Mouse (Mus musculus) neural tube, embryonic 13.5 days (tissue): ENCODE data around the gene Apba3. TPM values are rescaled to one million over a fixed set of nuclear protein-coding genes. Genes with fewer than 3 reads are reported as not detected.

Source experiments
- ATAC-seq: fragments of 200-750 bp; cut with Nextera tagmentation; 2 replicates; pipeline ENCODE4 v1.8.0; 2017; ENCODE audit warnings: low read depth, mild to moderate bottlenecking, moderate TSS enrichment, moderate library complexity
- H3K27ac ChIP-seq: fragments of 300-500 bp; sonication (generic); replicated peaks from 2 replicates; pipeline ENCODE4 v1.5.1; 2015; ENCODE audit warnings: moderate library complexity, mild to moderate bottlenecking, inconsistent platforms
- H3K27me3 ChIP-seq: fragments of 300-500 bp; sonication (generic); 2 replicates; pipeline ENCODE4 v1.6.1; 2015; ENCODE audit warnings: mild to moderate bottlenecking, inconsistent platforms
- H3K36me3 ChIP-seq: fragments of 300-500 bp; sonication (generic); 2 replicates; pipeline ENCODE4 v1.6.1; 2015; ENCODE audit warnings: mild to moderate bottlenecking, inconsistent platforms
- H3K4me1 ChIP-seq: fragments of 300-500 bp; sonication (generic); replicated peaks from 2 replicates; pipeline ENCODE4 v1.6.1; 2015; ENCODE audit warnings: inconsistent platforms
- H3K4me2 ChIP-seq: fragments of 300-500 bp; sonication (generic); 2 replicates; pipeline ENCODE4 v1.6.1; 2015; ENCODE audit warnings: inconsistent platforms, mild to moderate bottlenecking, moderate library complexity
- H3K4me3 ChIP-seq: fragments of 300-500 bp; sonication (generic); 2 replicates; pipeline ENCODE4 v1.5.1; 2015; ENCODE audit warnings: mild to moderate bottlenecking, inconsistent platforms
- H3K9ac ChIP-seq: fragments of 300-500 bp; sonication (generic); 2 replicates; pipeline ENCODE4 v1.6.1; 2015; ENCODE audit warnings: moderate library complexity, mild to moderate bottlenecking, inconsistent platforms
- H3K9me3 ChIP-seq: fragments of 300-500 bp; sonication (generic); 2 replicates; pipeline ENCODE4 v1.6.1; 2016; ENCODE audit warnings: inconsistent platforms
- WGBS: fragments of 180-500 bp; shearing (Covaris S2); methylation state at CpG from one replicate; pipeline ENCODE4 v1.1.7; 2015; 5-methylcytosine and 5-hydroxymethylcytosine counted together
- polyA plus RNA-seq: library from polyadenylated mRNA; unstranded; fragments of >200 nt; fragmentation: Nextera tagmentation; extraction: Ambion mirVana; gene quantifications from 2 replicates; pipeline ENCODE4 v1.2.1, GENCODE M21; 2015

The Apba3 gene
- polyA plus RNA-seq, 1 experiment from 2014 or later, result 36.1 TPM

GRCm38 (mm10) chr10:81303258-81303657 is 36.5 kb downstream of the Apba3 start:
- Histone ChIP-seq H3K27me3 (no peaks in the 10 kb centered on the region), H3K9me3 (no peaks in the 10 kb centered on the region), H3K4me1 (peaks cover 43% of the 10 kb centered on the region), H3K4me2 (no peak overlapping the region), H3K9ac (0 out of 2 replicates have a peak overlapping the region, but pooled peaks have one; percentile 8), H3K36me3 (peaks cover 28% of the 10 kb centered on the region), H3K27ac (no peak overlapping the region; the same call in 1 of the 2 replicates), H3K4me3 (no peak overlapping the region)
- WGBS, result 73% methylated on average over 10 of the region's 10 CpGs
- no peak for ATAC-seq

GRCm38 (mm10) chr10:81303761-81304160 is 37.0 kb downstream of the Apba3 start:
- no peak overlapping the region for H3K9ac ChIP-seq

GRCm38 (mm10) chr10:81304597-81305238 is 38.0 kb downstream of the Apba3 start:
- 26% methylated on average over 7 of the region's 9 CpGs for WGBS
- Histone ChIP-seq H3K36me3 (peaks cover 43% of the 10 kb centered on the region), H3K27ac (no peak overlapping the region), H3K4me3 (no peak overlapping the region), H3K27me3 (no peaks in the 10 kb centered on the region), H3K9ac (no peak overlapping the region), H3K9me3 (no peaks in the 10 kb centered on the region), H3K4me1 (peaks cover 38% of the 10 kb centered on the region), H3K4me2 (no peak overlapping the region)
- no peak for ATAC-seq

More at GRCm38 (mm10) chr10:81303761-81304160, 37.0 kb downstream of the Apba3 start:
- Histone ChIP-seq H3K27ac (no peak overlapping the region; the same call in 1 of the 2 replicates), H3K9me3 (no peaks in the 10 kb centered on the region), H3K4me3 (no peak overlapping the region), H3K4me1 (peaks cover 43% of the 10 kb centered on the region), H3K27me3 (no peaks in the 10 kb centered on the region), H3K36me3 (peaks cover 33% of the 10 kb centered on the region), H3K4me2 (no peak overlapping the region)
- whole genome bisulfite sequencing, result 77% methylated on average over 7 of the region's 7 CpGs
- ATAC-seq, result no peak

- peaks cover 52% of the 10 kb centered on the region for H3K36me3 ChIP-seq
- no peak overlapping the region for H3K27ac ChIP-seq
- H3K9ac ChIP-seq, result no peak overlapping the region
- WGBS, result 94% methylated on average over 14 of the region's 14 CpGs
- H3K9me3 ChIP-seq, result no peaks in the 10 kb centered on the region
- peaks cover 29% of the 10 kb centered on the region for H3K4me1 ChIP-seq
- no peak overlapping the region for H3K4me2 ChIP-seq
- H3K4me3 ChIP-seq, result no peak overlapping the region
- no peak for ATAC-seq
- H3K27me3 ChIP-seq, result no peaks in the 10 kb centered on the region
Measured at GRCm38 (mm10) chr10:81305663-81306062, 38.9 kb downstream of the Apba3 start.

GRCm38 (mm10) chr10:81306173-81306668 is 39.5 kb downstream of the Apba3 start:
- Histone ChIP-seq H3K36me3 (peaks cover 58% of the 10 kb centered on the region), H3K27me3 (no peaks in the 10 kb centered on the region), H3K4me3 (no peak overlapping the region), H3K9me3 (no peaks in the 10 kb centered on the region), H3K9ac (no peak overlapping the region), H3K4me1 (peaks cover 24% of the 10 kb centered on the region), H3K27ac (no peak overlapping the region), H3K4me2 (no peak overlapping the region)
- ATAC-seq, result no peak
- 94% methylated on average over 12 of the region's 12 CpGs for WGBS

- H3K27ac ChIP-seq, result no peak overlapping the region
- H3K4me3 ChIP-seq, result no peak overlapping the region
- WGBS, result 94% methylated on average over 21 of the region's 21 CpGs
- no peak overlapping the region for H3K9ac ChIP-seq
- no peaks in the 10 kb centered on the region for H3K9me3 ChIP-seq
- no peak overlapping the region for H3K4me2 ChIP-seq
- H3K36me3 ChIP-seq, result peaks cover 66% of the 10 kb centered on the region
- no peaks in the 10 kb centered on the region for H3K27me3 ChIP-seq
- ATAC-seq, result no peak
- peaks cover 18% of the 10 kb centered on the region for H3K4me1 ChIP-seq
Measured at GRCm38 (mm10) chr10:81306837-81307682, 40.3 kb downstream of the Apba3 start.

GRCm38 (mm10) chr10:81309571-81309970 is 42.8 kb downstream of the Apba3 start:
- Histone ChIP-seq H3K9ac (no peak overlapping the region), H3K9me3 (no peaks in the 10 kb centered on the region), H3K27me3 (no peaks in the 10 kb centered on the region), H3K4me3 (no peak overlapping the region), H3K27ac (no peak overlapping the region), H3K36me3 (peaks cover 91% of the 10 kb centered on the region), H3K4me2 (no peak overlapping the region), H3K4me1 (no peaks in the 10 kb centered on the region)
- 88% methylated on average over 5 of the region's 5 CpGs for WGBS
- ATAC-seq, result no peak

GRCm38 (mm10) chr10:81313581-81313980 is 46.8 kb downstream of the Apba3 start:
- Histone ChIP-seq H3K36me3 (peaks cover 98% of the 10 kb centered on the region), H3K9me3 (no peaks in the 10 kb centered on the region), H3K9ac (no peak overlapping the region), H3K4me2 (no peak overlapping the region), H3K4me1 (peaks cover 9% of the 10 kb centered on the region; the same call in 1 of the 2 replicates), H3K27me3 (no peaks in the 10 kb centered on the region), H3K27ac (no peak overlapping the region), H3K4me3 (no peak overlapping the region)
- ATAC-seq, result no peak
- WGBS, result 93% methylated on average over 13 of the region's 13 CpGs

- peaks cover 95% of the 10 kb centered on the region for H3K36me3 ChIP-seq
- ATAC-seq, result no peak
- 86% methylated on average over 7 of the region's 7 CpGs for WGBS
- H3K9ac ChIP-seq, result no peak overlapping the region
- no peaks in the 10 kb centered on the region for H3K9me3 ChIP-seq
- H3K4me1 ChIP-seq, result peaks cover 15% of the 10 kb centered on the region
- H3K4me2 ChIP-seq, result no peak overlapping the region
- no peak overlapping the region for H3K27ac ChIP-seq
- H3K4me3 ChIP-seq, result no peak overlapping the region
- H3K27me3 ChIP-seq, result no peaks in the 10 kb centered on the region
Measured at GRCm38 (mm10) chr10:81314201-81314600, 47.4 kb downstream of the Apba3 start.

GRCm38 (mm10) chr10:81315587-81315986 is 48.8 kb downstream of the Apba3 start:
- H3K4me3 ChIP-seq, result no peak overlapping the region
- H3K9ac ChIP-seq, result no peak overlapping the region
- peaks cover 81% of the 10 kb centered on the region for H3K36me3 ChIP-seq
- H3K27ac ChIP-seq, result no peak overlapping the region
- no peaks in the 10 kb centered on the region for H3K27me3 ChIP-seq
- H3K9me3 ChIP-seq, result no peaks in the 10 kb centered on the region
- 91% methylated on average over 16 of the region's 16 CpGs for WGBS
- peaks cover 24% of the 10 kb centered on the region for H3K4me1 ChIP-seq
- no peak for ATAC-seq
- H3K4me2 ChIP-seq, result no peak overlapping the region

GRCm38 (mm10) chr10:81316338-81317060 is 49.7 kb downstream of the Apba3 start:
- no peaks in the 10 kb centered on the region for H3K9me3 ChIP-seq
- no peaks in the 10 kb centered on the region for H3K27me3 ChIP-seq
- 0 out of 2 replicates have a peak overlapping the region, but pooled peaks have one; percentile 9 for H3K4me3 ChIP-seq
- 0 out of 2 replicates have a peak overlapping the region, but pooled peaks have one; percentile 1 for H3K9ac ChIP-seq
- H3K36me3 ChIP-seq, result peaks cover 72% of the 10 kb centered on the region
- no peak for ATAC-seq
- peaks cover 25% of the 10 kb centered on the region for H3K4me1 ChIP-seq
- WGBS, result 49% methylated on average over 16 of the region's 16 CpGs
- H3K4me2 ChIP-seq, result peak overlapping the region; percentile 27; the same call in 1 of the 2 replicates
- no peak overlapping the region for H3K27ac ChIP-seq
